Mouse (Mus musculus) embryonic stem cell, embryonic (primary cell): ENCODE results near the gene Rbm4.

Source experiments
- CTCF ChIA-PET, 4 experiments: fragments of 300-600 bp in 2 of 4; fragments of 350-600 bp in 2 of 4; sonication (Branson Sonifier 250); formaldehyde crosslinking; loops; one replicate each; lab custom pipeline; 2022; ENCODE audit warnings: inconsistent platforms in 2 of 4; lab: Charles Lee
- POLR2A ChIA-PET, 4 experiments: fragments of 300-600 bp in 2 of 4; fragments of 350-600 bp in 2 of 4; sonication (Branson Sonifier 250); formaldehyde crosslinking; loops; one replicate each; lab custom pipeline; 2022; ENCODE audit warnings: antibody characterized with exemption in 4 of 4, inconsistent platforms in 1 of 4; lab: Charles Lee

Rbm4 gene

GRCm38 (mm10) chr19:4793831-4794422, at the start of gene Rbm4:
Gene Rbm4, minus strand, starts transcription at chr19:4793901.
- POLR2A ChIA-PET: interaction anchor here (0.6 to 28.5 kb wide), 69 partner anchors 4 to 461 kb away, joined by 3 to 1124 read pairs (median 4); partner anchors contain the start of genes Rbm14 (in 4 of the 4), Dpp3 (in 3 of the 4), Gm21992 (in 3 of the 4) and Ccdc87 (in 2 of the 4)
- CTCF ChIA-PET: interaction anchor here in 2 of 4 experiments (0.6 to 1.5 kb wide), 4 partner anchors 19 to 256 kb away, joined by 3 to 17 read pairs (median 4); partner anchors contain the start of genes Gm21992 (in 1 of the 2), Rbm14 (in 1 of the 2) and Rin1 (in 1 of the 2)

- ChIA-PET CTCF (interaction anchor here in 1 of 4 experiments (0.9 kb wide), 1 partner anchor 29 kb away, joined by 3 read pairs; no protein-coding TSS in a partner anchor), POLR2A (interaction anchor here in 1 of 4 experiments (9.4 kb wide), 1 partner anchor 31 kb away, joined by 121 read pairs; the partner anchor contains the start of genes Gm21992 and Rbm14)
These were observed 48.9 kb upstream of the Rbm4 start for GRCm38 (mm10) chr19:4842611-4843010.

GRCm38 (mm10) chr19:4840848-4841247, 47.1 kb upstream of the Rbm4 start:
- ChIA-PET CTCF (no interaction called here), POLR2A (interaction anchor here in 2 of 4 experiments (0.8 to 3.6 kb wide), 10 partner anchors 8 to 87 kb away, joined by 3 to 82 read pairs (median 4); partner anchors contain the start of genes Gm21992 (in 2 of the 2), Rbm14 (in 2 of the 2), Dpp3 (in 1 of the 2) and Rbm4 (in 1 of the 2))

- ChIA-PET CTCF (interaction anchor here (0.5 to 2.6 kb wide), 18 partner anchors 8 to 215 kb away, joined by 3 to 23 read pairs (median 3); partner anchors contain the start of gene Bbs1 (in 1 of the 4)), POLR2A (interaction anchor here (0.6 to 3.6 kb wide), 61 partner anchors 9 to 585 kb away, joined by 3 to 82 read pairs (median 5); partner anchors contain the start of genes Gm21992 (in 3 of the 4), Rbm14 (in 3 of the 4), Actn3 (in 2 of the 4) and Bbs1 (in 2 of the 4))
These were observed 45.4 kb upstream of the Rbm4 start, which contains the start of the genes Ccs and Ccdc87 for GRCm38 (mm10) chr19:4839149-4839548. Gene Ccs, minus strand, starts transcription at chr19:4839332. Gene Ccdc87, plus strand, starts transcription at chr19:4839366.

GRCm38 (mm10) chr19:4838526-4839140, 44.9 kb upstream of the Rbm4 start:
- POLR2A ChIA-PET: interaction anchor here (0.7 to 3.6 kb wide), 58 partner anchors 9 to 586 kb away, joined by 3 to 82 read pairs (median 5); partner anchors contain the start of genes Gm21992 (in 3 of the 4), Rbm14 (in 3 of the 4), Actn3 (in 2 of the 4) and Bbs1 (in 2 of the 4)
- CTCF ChIA-PET: interaction anchor here (0.5 to 2.6 kb wide), 16 partner anchors 9 to 215 kb away, joined by 3 to 23 read pairs (median 3); no protein-coding TSS in a partner anchor

GRCm38 (mm10) chr19:4837049-4837448, 43.3 kb upstream of the Rbm4 start:
- POLR2A ChIA-PET: interaction anchor here in 2 of 4 experiments (0.6 to 3.5 kb wide), 8 partner anchors 10 to 130 kb away, joined by 3 to 27 read pairs (median 5); partner anchors contain the start of genes Gm21992 (in 1 of the 2), Rbm14 (in 1 of the 2) and Rbm4b (in 1 of the 2)
- CTCF ChIA-PET: no interaction called here

- CTCF ChIA-PET: interaction anchor here in 2 of 4 experiments (0.8 to 1.4 kb wide), 2 partner anchors 23 kb away, joined by 3 to 4 read pairs; no protein-coding TSS in a partner anchor
These were observed 42.4 kb upstream of the Rbm4 start for GRCm38 (mm10) chr19:4836096-4836495.

GRCm38 (mm10) chr19:4833977-4834376, 40.3 kb upstream of the Rbm4 start:
- POLR2A ChIA-PET: interaction anchor here in 3 of 4 experiments (0.6 to 2.1 kb wide), 10 partner anchors 11 to 76 kb away, joined by 3 to 14 read pairs (median 3); partner anchors contain the start of genes Gm21992 (in 1 of the 3) and Rbm14 (in 1 of the 3)
- CTCF ChIA-PET: interaction anchor here in 1 of 4 experiments (1.7 kb wide), 1 partner anchor 21 kb away, joined by 4 read pairs; no protein-coding TSS in a partner anchor

More at GRCm38 (mm10) chr19:4836096-4836495, 42.4 kb upstream of the Rbm4 start:
- POLR2A ChIA-PET: interaction anchor here in 3 of 4 experiments (0.7 to 3.5 kb wide), 20 partner anchors 9 to 126 kb away, joined by 3 to 27 read pairs (median 4); partner anchors contain the start of genes Gm21992 (in 3 of the 3), Rbm14 (in 3 of the 3), Rbm4b (in 2 of the 3) and Ctsf (in 1 of the 3)

GRCm38 (mm10) chr19:4829156-4829555, 35.5 kb upstream of the Rbm4 start:
- ChIA-PET CTCF (interaction anchor here in 3 of 4 experiments (0.9 to 1.7 kb wide), 6 partner anchors 16 to 21 kb away, joined by 3 to 9 read pairs (median 4); partner anchors contain the start of genes Gm21992 (in 1 of the 3) and Rbm14 (in 1 of the 3)), POLR2A (interaction anchor here in 3 of 4 experiments (0.7 to 3.2 kb wide), 30 partner anchors 9 to 102 kb away, joined by 3 to 36 read pairs (median 4); partner anchors contain the start of genes Ccdc87 (in 3 of the 3), Ccs (in 3 of the 3), Gm21992 (in 3 of the 3) and Rbm14 (in 3 of the 3))

- POLR2A ChIA-PET: interaction anchor here (0.7 to 3.2 kb wide), 31 partner anchors 8 to 103 kb away, joined by 3 to 36 read pairs (median 4); partner anchors contain the start of genes Ccdc87 (in 3 of the 4), Ccs (in 3 of the 4), Gm21992 (in 3 of the 4) and Rbm14 (in 3 of the 4)
- CTCF ChIA-PET: interaction anchor here in 3 of 4 experiments (0.6 to 1.7 kb wide), 7 partner anchors 12 to 22 kb away, joined by 3 to 9 read pairs (median 4); partner anchors contain the start of genes Gm21992 (in 1 of the 3) and Rbm14 (in 1 of the 3)
These were observed 34.9 kb upstream of the Rbm4 start for GRCm38 (mm10) chr19:4828444-4829114.

GRCm38 (mm10) chr19:4820678-4821303, 27.1 kb upstream of the Rbm4 start:
- CTCF ChIA-PET: interaction anchor here in 2 of 4 experiments (0.6 to 1.3 kb wide), 3 partner anchors 27 to 131 kb away, joined by 3 to 5 read pairs (median 4); no protein-coding TSS in a partner anchor
- POLR2A ChIA-PET: interaction anchor here in 3 of 4 experiments (0.6 to 4.0 kb wide), 10 partner anchors 8 to 604 kb away, joined by 3 to 32 read pairs (median 3); partner anchors contain the start of genes Gm21992 (in 2 of the 3), Rbm14 (in 2 of the 3), AI837181 (in 1 of the 3) and Drap1 (in 1 of the 3)

- ChIA-PET POLR2A (interaction anchor here in 3 of 4 experiments (0.8 to 1.3 kb wide), 3 partner anchors 11 to 666 kb away, joined by 3 read pairs; no protein-coding TSS in a partner anchor), CTCF (interaction anchor here in 1 of 4 experiments (0.6 to 0.7 kb wide), 2 partner anchors 11 to 65 kb away, joined by 3 to 6 read pairs; no protein-coding TSS in a partner anchor)
These were observed 23.6 kb upstream of the Rbm4 start for GRCm38 (mm10) chr19:4817182-4817835.

- POLR2A ChIA-PET: interaction anchor here (0.5 to 24.6 kb wide), 79 partner anchors 8 to 612 kb away, joined by 3 to 1124 read pairs (median 7); partner anchors contain the start of genes Rbm4 (in 4 of the 4), Ccdc87 (in 3 of the 4), Ccs (in 3 of the 4) and Ctsf (in 3 of the 4)
- CTCF ChIA-PET: interaction anchor here (0.5 to 3.1 kb wide), 81 partner anchors 9 to 677 kb away, joined by 3 to 73 read pairs (median 4); partner anchors contain the start of genes Ccdc87 (in 4 of the 4), Ccs (in 4 of the 4), Bbs1 (in 3 of the 4) and Rbm4b (in 2 of the 4)
These were observed 19.3 kb upstream of the Rbm4 start for GRCm38 (mm10) chr19:4813015-4813414.

GRCm38 (mm10) chr19:4812334-4812949, 18.7 kb upstream of the Rbm4 start:
- CTCF ChIA-PET: interaction anchor here (0.5 to 3.1 kb wide), 72 partner anchors 10 to 676 kb away, joined by 3 to 73 read pairs (median 4); partner anchors contain the start of genes Ccdc87 (in 4 of the 4), Ccs (in 4 of the 4), Bbs1 (in 3 of the 4) and Rbm4b (in 2 of the 4)
- POLR2A ChIA-PET: interaction anchor here (0.5 to 24.6 kb wide), 128 partner anchors 8 to 1034 kb away, joined by 3 to 1124 read pairs (median 5); partner anchors contain the start of genes Rbm4 (in 4 of the 4), Bbs1 (in 3 of the 4), Ccdc87 (in 3 of the 4) and Ccs (in 3 of the 4)
